Mouse (Mus musculus) thymus, postnatal 4 days (tissue): ENCODE data around the gene Galnt17.

ENCODE experiments used
- DNase-seq: peaks from one replicate; pipeline ENCODE4 v3.0.0; 2021

The Galnt17 gene

GRCm38 (mm10) chr5:131016066-131016465, 292.2 kb downstream of the Galnt17 start:
- no peak for DNase-seq

- no peak for DNase-seq
Measured at GRCm38 (mm10) chr5:131015341-131015740, 293.0 kb downstream of the Galnt17 start.

- no peak for DNase-seq
Measured at GRCm38 (mm10) chr5:131013816-131014215, 294.5 kb downstream of the Galnt17 start.

GRCm38 (mm10) chr5:131013101-131013500, 295.2 kb downstream of the Galnt17 start:
- no peak for DNase-seq

GRCm38 (mm10) chr5:131009510-131009909, 298.8 kb downstream of the Galnt17 start:
- DNase-seq: peak; percentile 15

- DNase-seq: no peak
Measured at GRCm38 (mm10) chr5:131008507-131008906, 299.8 kb downstream of the Galnt17 start.

- DNase-seq: peak; percentile 17
Measured at GRCm38 (mm10) chr5:131007871-131008505, 300.3 kb downstream of the Galnt17 start.

- DNase-seq: no peak
Measured at GRCm38 (mm10) chr5:131007198-131007597, 301.1 kb downstream of the Galnt17 start.

GRCm38 (mm10) chr5:131006524-131006923, 301.8 kb downstream of the Galnt17 start:
- no peak for DNase-seq

GRCm38 (mm10) chr5:131000572-131000971, 307.7 kb downstream of the Galnt17 start:
- no peak for DNase-seq

GRCm38 (mm10) chr5:130979321-130979720, 329.0 kb downstream of the Galnt17 start:
- no peak for DNase-seq

- DNase-seq: no peak
Measured at GRCm38 (mm10) chr5:130978871-130979270, 329.4 kb downstream of the Galnt17 start.

GRCm38 (mm10) chr5:130977999-130978398, 330.3 kb downstream of the Galnt17 start:
- no peak for DNase-seq

GRCm38 (mm10) chr5:130952361-130952760, 355.9 kb downstream of the Galnt17 start:
- DNase-seq: no peak

- DNase-seq: no peak
Measured at GRCm38 (mm10) chr5:130950894-130951400, 357.4 kb downstream of the Galnt17 start.

- no peak for DNase-seq
Measured at GRCm38 (mm10) chr5:130950421-130950820, 357.9 kb downstream of the Galnt17 start.

GRCm38 (mm10) chr5:130949710-130950109, 358.6 kb downstream of the Galnt17 start:
- no peak for DNase-seq

GRCm38 (mm10) chr5:130938911-130939608, 369.2 kb downstream of the Galnt17 start:
- no peak for DNase-seq

- no peak for DNase-seq
Measured at GRCm38 (mm10) chr5:130938274-130938741, 370.0 kb downstream of the Galnt17 start.

- no peak for DNase-seq
Measured at GRCm38 (mm10) chr5:130930999-130931398, 377.3 kb downstream of the Galnt17 start.

- DNase-seq: no peak
Measured at GRCm38 (mm10) chr5:130927794-130928149, 380.5 kb downstream of the Galnt17 start.

- no peak for DNase-seq
Measured at GRCm38 (mm10) chr5:130927138-130927793, 381.0 kb downstream of the Galnt17 start.

GRCm38 (mm10) chr5:130925681-130926080, 382.6 kb downstream of the Galnt17 start:
- DNase-seq: no peak
